Mouse (Mus musculus) monocyte, adult 5-6 weeks (primary cell): ENCODE measurements around the gene Zfp354c. TPM values are rescaled to one million over a fixed set of nuclear protein-coding genes. Genes with fewer than 3 reads are reported as not detected.

Source experiments
- ATAC-seq: fragments of 153-309, 156-312 bp; replicated peaks from 2 replicates; pipeline ENCODE4 v1.8.0; 2017; ENCODE audit warnings: mild to moderate bottlenecking; ENCODE audit not compliant: low TSS enrichment, insufficient number of reproducible peaks, severe bottlenecking, poor library complexity, low FRiP score
- total RNA-seq: library from RNA; stranded (forward); fragments of 200-1000, 200-491, 200-594 nt; gene quantifications from 3 replicates; pipeline ENCODE4 v1.2.3, GENCODE M21; 2017

Gene Zfp354c
- total RNA-seq: 0.19 to 0.97 TPM (median 0.85 TPM) in 3 replicates

DNA sequence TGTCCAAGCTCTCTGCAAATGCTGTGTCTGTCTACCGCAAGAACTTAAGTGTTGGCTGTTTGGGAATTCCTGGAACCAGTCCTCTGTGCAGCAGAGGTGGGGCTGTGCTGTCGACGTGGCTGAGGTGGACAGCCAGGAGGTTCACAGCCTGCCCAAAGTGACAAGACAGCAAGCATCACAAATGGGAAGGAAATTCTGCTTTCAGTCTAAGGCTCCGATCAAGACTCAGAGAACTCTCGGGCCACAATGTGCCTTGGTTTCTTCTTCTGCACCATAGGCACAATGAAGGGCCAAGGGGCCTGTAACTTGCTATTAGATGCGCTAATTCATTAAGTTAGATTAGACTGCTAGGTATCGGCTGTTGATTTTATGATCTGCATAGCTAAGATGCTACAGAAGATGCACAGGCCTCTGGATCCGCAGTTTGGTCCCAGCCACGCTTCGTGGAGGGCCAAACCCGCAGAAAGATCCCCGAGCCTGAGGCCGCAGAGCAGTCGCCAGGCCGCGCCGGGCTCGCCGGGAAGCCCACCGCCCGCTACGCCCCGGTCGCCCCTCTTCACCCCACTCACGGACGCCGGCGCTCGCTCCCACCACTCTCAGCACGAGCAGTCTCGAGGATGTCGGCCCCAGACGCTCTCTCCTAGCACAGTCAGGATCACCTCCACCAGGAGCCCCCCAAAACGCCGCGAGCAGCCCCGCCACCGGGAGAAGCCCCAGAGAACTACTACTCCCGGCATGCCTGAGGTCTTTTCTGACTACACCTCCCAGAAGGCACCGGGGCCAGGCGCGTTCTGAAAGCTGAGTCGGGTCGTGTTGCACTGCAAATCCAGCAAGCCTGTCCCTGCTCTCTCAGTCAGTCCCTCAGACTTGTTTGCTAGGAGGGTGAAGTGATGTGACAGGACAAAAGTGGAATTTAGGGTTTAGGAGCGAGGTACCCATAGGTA is at the start of gene Zfp354c:
TSS of gene Zfp354c (minus strand) at position 715 of the 944 bp plus-strand sequence.
- ATAC-seq: peak; percentile 90

DNA sequence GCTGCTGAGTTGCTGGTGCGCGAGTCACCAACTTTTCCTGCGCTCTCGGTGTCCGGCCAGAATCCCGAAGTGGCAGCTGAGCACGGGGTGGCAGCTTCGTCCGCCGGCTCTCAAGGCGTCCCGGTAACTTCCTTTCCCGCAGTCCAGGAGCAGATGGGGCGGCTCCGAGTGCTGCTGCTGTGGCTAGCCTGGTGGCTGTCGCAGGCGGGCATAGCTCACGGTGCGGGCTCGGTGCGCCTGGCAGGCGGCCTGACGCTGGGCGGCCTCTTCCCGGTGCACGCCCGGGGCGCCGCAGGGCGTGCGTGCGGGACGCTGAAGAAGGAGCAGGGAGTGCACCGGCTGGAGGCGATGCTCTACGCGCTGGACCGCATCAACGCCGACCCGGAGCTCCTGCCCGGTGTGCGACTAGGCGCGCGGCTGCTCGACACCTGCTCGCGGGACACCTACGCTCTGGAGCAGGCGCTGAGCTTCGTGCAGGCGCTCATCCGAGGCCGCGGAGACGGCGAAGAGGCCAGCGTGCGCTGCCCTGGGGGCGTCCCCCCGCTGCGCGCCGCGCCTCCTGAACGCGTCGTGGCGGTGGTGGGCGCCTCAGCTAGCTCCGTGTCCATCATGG is 23.6 kb upstream of the Zfp354c start:
- ATAC-seq: no peak

DNA sequence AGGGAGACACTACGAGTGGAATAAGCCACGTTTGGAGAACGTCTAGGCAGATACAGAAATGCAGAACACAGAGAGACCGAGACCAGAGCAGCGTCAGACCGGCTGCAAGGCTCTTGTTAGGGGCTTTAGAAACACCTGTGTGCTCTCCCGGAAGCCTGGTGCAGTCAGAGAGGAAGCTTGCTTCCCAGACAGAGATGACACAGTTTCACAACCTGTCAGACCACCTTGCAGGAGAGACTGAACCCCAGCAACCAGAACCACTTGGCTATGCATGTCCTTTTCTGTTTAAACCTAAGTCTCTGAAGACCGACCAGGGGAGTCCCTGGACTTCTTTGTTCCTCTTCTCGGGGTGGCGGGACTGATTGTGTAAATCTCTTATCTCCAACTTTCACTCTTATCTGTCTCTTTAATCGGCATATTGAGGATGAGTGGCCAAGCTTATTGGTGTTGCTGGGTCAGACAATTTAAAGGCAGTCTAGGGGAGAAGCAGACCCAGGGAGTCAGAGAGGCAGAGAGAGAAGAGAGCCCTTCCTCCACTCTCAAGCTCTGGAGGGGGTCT is 22.7 kb upstream of the Zfp354c start, which contains the start of gene Grm6:
TSS of gene Grm6 (plus strand) at position 509 of the 559 bp plus-strand sequence.
- ATAC-seq: no peak; the same call in 1 of the 2 replicates

DNA sequence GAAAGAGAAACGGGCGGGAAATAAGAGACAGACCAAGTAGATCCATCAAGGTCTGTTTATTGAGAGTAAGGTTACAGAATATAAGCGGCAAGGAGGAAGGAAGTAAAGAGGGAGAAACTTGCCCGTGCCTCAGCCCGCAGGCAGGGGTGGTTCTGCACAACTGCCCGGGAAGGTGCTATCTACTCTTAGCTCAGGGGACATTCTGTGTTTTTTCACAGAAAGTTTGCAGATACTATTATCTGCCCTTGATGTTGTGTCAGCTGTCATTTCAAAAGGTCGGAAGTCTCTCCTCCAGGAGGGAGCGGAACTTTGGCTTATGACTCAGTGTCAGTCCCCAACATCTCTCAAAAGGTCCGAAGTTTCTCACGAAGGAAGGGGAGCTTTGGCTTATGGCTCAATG is 21.8 kb upstream of the Zfp354c start:
- no peak for ATAC-seq

DNA sequence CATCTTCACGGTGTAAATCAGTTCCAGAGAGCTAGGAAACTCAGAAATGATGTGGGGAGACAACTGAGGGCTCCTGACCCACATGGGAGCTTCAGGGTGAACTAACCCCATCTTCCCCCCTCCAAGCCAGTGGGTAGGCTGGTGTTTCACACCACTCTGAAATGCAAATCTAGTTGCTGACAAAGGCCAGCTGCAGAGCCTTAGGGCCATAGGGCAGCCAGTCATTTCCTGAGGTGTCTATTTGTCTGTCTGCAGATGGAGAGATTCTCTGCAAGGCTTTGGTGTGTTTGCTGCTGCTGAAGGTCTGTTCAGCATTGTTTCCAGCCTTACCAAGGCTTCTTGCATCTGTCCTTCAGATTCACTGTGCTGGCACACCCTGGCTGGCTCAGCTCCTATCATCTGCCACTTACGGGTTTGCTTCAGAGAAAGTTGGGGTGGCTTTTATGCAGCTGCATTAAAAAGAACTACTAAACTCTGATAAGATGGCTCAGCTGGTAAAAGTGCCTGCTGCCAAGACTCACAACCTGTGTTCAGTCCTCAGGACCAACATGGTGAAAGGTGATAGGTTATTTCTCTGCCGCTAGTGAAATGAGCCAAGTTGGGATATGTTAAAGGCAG is 21.1 kb upstream of the Zfp354c start:
- ATAC-seq: no peak

DNA sequence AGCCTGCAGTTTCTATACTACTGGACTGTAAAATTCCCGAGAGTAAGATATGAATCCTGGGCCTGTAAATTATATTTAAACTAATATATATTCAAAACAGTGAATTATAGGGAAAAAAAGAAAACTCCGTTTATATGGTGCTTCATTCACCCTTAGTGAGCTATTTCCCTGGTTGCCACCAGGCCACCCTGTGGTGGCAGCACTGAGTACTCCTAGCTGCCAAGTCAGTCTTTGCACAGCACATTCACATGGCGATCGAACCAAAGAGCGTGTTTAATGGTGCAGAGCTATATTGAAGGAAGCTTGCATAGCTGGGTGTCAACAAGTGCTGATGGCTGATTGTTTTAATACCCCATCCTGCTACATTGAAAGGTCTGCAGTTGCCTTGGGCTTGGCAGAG is 19.5 kb upstream of the Zfp354c start:
- ATAC-seq: no peak

DNA sequence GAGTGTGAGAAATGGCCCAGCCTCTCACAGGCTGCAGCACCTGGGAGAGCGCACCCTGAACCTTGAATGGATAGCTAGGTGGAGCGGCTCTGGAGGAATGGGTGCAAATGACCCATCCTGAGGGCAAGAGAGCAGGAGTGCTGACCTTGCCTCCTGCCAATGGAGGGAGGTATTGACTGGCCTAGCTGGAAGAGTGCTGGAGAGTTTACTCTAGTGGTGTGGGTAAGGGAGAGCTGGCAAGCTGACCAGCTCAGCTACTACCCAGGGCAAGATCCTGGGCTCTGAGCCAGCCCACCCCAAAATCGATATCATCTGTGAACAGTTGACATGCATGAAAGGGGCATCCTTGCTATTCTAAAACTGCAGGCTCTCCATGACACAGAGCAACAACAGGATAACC is 18.4 kb upstream of the Zfp354c start:
- no peak for ATAC-seq

DNA sequence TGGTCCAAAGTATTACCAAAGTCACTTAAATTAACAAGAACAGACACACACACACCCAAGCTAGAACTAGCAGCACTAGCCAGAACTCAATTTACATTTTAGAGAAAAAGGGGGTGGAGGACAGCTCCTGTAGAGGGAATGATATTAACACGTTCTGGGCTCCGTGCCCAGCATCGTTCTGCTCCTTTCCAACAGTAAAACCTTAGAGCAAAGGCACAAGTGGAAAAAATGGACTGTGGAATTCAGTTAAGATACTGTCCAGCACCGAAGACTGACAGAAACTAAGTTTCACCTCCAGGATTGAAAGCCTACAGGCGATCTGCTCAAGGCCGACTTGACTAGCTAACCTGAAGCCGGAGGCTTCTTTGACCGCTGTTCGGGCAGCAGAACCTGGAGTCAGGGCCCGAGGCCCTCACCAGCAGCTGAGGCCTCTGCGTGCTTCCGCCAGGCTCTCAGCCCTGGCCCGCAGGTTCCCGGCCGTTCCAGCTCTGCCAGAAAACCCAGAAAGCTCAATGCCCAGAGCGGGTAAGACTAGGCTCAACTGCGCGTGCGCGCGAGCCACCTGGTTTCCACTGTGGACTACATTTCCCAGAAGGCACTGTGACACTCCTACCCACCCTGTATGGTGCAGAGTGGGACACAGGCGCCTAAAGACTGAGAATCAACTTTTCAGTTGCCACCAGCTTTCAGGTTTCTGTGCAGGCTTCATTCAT is 13.7 kb upstream of the Zfp354c start, which contains the start of gene Zfp879:
TSS of gene Zfp879 (minus strand) at position 530 of the 713 bp plus-strand sequence.
- no peak; the same call in 1 of the 2 replicates for ATAC-seq

DNA sequence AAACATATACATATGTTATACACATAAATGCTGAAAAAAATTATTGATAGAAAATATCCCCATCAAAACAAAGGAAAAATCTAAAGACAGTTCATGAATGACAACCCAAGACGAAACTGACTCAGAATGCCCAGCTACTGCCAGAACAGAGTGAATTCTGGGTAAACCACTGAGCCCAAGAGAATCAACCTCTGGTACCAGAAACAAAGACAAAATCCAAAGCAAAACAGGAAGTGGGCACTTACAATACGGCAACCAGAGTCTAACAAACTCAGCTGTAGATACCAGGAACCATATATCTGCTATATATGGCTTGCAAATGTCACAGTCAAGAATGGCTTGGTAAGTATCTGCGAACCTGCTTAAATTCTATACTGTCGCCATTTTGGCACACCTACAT is 8.2 kb upstream of the Zfp354c start:
- ATAC-seq: no peak

DNA sequence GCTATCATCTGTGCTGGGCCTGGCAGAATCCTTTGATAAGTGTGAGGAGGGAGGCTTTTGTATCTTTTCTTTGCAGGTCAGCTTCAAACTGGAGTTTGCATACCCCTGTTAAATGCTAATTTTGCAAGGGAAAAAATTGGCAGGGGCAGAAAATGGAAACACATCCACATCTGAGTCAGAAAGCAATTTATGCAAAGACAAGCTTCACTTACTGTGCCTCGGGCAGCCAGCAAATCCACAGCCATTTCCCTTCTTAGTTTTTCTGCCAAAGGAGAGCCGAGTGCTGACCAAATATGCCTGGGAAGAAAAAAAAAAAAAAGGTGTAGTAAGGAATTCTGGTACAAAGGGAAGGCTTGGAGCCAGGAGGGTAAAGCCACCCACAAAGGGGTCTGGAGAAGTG is 1.3 kb downstream of the Zfp354c start:
- ATAC-seq: no peak

DNA sequence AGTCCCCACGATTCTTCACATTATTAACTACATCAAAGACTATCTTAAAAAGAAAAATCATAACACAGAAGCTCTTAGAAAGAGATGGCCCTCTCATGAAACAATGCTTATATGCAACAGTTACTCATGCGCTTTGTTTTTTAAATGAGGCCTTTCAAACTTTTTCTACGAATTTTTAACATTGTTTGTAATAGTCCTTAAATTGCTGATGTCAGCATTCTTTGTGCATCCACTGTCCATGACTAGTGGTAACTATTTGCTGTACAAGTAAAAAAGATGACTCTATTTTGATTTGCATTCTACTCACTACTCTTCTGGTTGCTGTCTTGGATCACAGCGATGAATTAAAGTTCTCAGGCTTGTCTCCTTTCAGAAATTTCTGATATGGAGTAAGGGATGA is 13.3 kb downstream of the Zfp354c start:
- ATAC-seq: no peak

DNA sequence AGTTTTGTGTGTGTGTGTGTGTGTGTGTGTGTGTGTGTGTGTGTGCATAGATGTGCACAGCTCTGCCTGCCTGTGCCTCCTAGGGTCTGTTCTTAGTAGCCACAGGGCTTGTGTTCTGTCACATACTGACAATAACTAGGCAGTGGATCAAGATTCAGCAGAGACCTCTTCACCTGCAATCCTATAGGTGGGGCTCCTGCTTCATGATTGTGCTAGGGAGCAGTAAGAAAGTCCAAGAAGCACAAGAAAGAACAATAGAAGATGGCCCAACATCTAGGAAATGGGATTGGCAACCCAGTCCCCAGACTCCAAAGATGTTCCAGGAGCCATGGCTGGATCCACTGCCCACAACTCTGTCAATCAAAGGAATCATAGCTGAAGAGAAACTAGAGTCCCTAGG is 28.7 kb downstream of the Zfp354c start:
- ATAC-seq: no peak

DNA sequence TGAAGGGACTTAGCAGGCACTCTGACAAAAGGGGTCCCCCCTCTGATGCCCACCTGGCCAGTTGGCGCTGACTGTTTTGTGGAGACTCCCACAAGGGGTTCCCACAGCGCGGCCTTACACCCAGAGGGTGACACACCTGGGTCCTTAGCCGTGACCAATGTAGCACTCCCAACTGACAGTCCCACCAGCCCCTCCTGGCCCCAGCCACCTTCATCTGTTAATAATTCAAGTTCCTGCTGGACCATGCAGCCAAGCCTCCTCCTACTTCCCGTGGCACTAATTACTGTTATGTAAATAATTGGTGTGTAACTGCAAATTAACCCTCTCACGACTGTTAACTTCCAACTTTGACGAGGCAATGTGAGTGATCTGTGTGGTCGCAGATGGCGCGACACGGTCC is 29.9 kb downstream of the Zfp354c start:
- no peak for ATAC-seq

DNA sequence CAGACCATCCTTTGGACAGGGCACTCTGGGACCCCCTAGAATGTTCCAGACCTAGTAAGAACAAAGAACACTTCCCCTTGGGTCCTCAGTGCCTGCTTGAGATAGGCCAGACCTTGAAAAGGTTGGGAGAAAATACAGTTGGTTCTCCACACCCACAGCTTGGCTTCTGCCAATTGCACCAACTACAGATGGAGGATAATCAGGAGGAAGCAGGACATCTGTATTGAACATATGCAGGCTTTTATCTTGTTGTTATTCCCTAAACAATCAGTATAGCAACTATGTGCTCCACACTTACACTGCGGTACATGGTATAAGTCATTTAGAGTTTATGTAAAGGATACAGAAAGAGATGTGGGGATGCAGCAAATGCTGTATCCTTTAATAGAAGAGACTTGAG is 56.5 kb downstream of the Zfp354c start:
- no peak for ATAC-seq

DNA sequence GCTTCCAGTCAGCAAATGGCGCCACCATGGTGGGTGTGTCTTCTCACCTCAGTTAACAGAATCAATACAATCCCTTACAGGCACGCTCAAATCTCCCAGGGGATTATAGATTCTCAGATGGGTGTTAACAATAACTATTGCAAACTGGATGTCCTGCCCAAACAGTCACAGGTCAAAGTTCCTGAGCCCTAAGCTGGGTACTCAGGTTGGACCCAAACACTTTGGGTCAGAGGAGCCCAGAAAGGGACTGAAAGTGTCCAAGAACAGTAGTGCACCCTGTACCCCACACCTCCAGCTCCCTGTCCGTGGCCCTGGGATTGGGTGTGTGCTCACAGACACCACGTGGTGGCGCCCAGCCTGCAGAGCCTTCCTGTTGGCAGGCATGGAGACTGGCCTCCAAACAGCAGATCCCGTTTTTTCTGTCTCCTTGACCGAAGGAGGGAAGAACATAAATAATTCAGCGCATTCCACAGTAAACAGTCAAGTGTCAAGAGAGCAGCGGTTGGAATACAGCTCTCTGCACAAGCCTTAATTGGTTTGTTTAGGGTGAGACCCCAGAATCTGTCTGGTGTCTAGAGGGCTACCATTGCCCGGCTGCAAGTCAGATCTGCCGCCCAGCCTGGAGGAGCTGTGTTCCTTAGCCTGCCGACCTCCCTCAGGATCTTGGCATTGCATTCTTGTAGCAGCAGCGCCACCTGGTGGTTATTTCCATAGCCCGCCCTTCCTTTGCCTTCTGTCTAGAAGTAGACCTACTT is 58.4 kb downstream of the Zfp354c start:
- 0 out of 2 replicates have a peak, but pooled peaks have one; percentile 41 for ATAC-seq

DNA sequence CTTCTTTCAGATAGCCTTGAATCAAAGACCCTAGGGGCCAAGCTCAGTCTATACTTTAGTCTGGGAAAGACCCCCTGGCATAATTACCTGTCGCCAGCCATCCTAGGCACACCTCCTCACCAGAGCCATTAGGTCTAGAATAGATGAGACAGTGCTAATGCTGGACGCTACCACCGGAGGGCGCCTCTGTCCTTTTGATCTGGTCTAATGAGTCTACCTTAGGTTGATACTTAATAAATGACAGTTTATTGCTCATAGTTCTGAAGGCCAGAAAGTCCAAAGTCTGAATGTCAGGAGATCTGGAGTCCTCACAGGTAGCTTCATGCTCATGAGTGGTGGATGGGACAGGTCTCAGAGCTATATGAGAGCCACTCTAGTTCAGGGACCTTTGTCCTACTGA is 60.5 kb downstream of the Zfp354c start:
- ATAC-seq: no peak

DNA sequence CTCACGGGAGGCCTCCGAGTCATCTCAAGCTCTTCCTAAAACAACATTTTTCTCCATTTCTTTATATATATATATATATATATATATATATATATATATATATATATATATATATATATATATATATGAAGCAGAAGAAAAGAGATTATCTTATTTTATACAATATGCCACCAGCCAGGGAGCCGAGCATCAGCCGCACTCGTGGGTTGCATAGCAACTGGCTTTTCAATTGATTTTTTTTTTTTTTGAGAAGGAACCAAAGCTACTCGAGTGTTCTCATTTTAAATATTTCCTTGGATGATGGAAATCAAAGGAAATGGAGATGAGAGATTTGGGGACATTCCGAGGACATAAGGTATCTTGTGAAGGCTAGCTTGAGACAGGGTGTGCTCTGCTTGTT is 61.1 kb downstream of the Zfp354c start:
- ATAC-seq: no peak
